In genomic region chr4:116596978-116597881, GRCm38 (mm10) we compare ENCODE assay signal across 8 mouse cellular contexts. TPM values are rescaled to one million over a fixed set of nuclear protein-coding genes. Genes with fewer than 3 reads are reported as not detected.
DNase-seq lines count a peak whose midpoint lies in the region; ATAC-seq lines count a peak whose summit lies in the region.

No protein-coding gene starts in this region.

- peak overlapping the region; percentile 71 for H3K9ac ChIP-seq in forebrain, embryonic 14.5 days (ENCODE audit: low read length)
- H3K9ac ChIP-seq in neural tube, embryonic 15.5 days (replicated peaks), result peak overlapping the region; percentile 76

- ATAC-seq in forebrain, embryonic 14.5 days, result peak; percentile 96
- ATAC-seq in neural tube, embryonic 15.5 days (ENCODE audit: low FRiP score), result peak; percentile 97

- peak overlapping the region; percentile 55; the same call in 1 of the 2 replicates for H3K27ac ChIP-seq in forebrain, embryonic 14.5 days (ENCODE audit: low read depth, low read length)
- H3K27ac ChIP-seq in neural tube, embryonic 15.5 days (replicated peaks), result peak overlapping the region; percentile 89

- no peaks in the 10 kb centered on the region for H3K27me3 ChIP-seq in forebrain, embryonic 14.5 days (replicated peaks; ENCODE audit: control insufficient read depth, insufficient read depth, low read length)
- H3K27me3 ChIP-seq in neural tube, embryonic 15.5 days (replicated peaks), result no peaks in the 10 kb centered on the region

- H3K36me3 ChIP-seq in forebrain, embryonic 14.5 days (ENCODE audit: control insufficient read depth, insufficient read depth, low read length), result peaks cover 51% of the 10 kb centered on the region
- H3K36me3 ChIP-seq in neural tube, embryonic 15.5 days, result peaks cover 50% of the 10 kb centered on the region

- WGBS in forebrain, embryonic 14.5 days, result under 1% methylated on average over 50 of the region's 50 CpGs
- under 1% methylated on average over 50 of the region's 50 CpGs for WGBS in neural tube, embryonic 15.5 days

- peaks cover 11% of the 10 kb centered on the region for H3K4me1 ChIP-seq in forebrain, embryonic 14.5 days (ENCODE audit: control insufficient read depth, insufficient read depth, low read length)
- peaks cover 21% of the 10 kb centered on the region for H3K4me1 ChIP-seq in neural tube, embryonic 15.5 days

- intact Hi-C loops in heart, postnatal 14 days (cut with DNase I), result no loop called here

- H3K4me3 ChIP-seq in forebrain, embryonic 14.5 days (ENCODE audit: low read depth, low read length), result peak overlapping the region; percentile 59
- peak overlapping the region; percentile 74 for H3K4me3 ChIP-seq in neural tube, embryonic 15.5 days (replicated peaks)

- H3K4me2 ChIP-seq in forebrain, embryonic 14.5 days (ENCODE audit: low read length), result peak overlapping the region; percentile 82
- H3K4me2 ChIP-seq in neural tube, embryonic 15.5 days, result peak overlapping the region; percentile 93

- DNase-seq in ES-CJ7 (ENCODE audit: low read depth, low spot score), result peak; percentile 93
- DNase-seq in cerebellum, adult 11 months, result peak; percentile 89
- DNase-seq in forebrain, embryonic 14.5 days (ENCODE audit: low spot score), result peak; percentile 88
- DNase-seq in heart, postnatal 14 days, result peak; percentile 82 to 89
- DNase-seq in layer of hippocampus, adult 11-12 months (ENCODE audit: low spot score), result peak; percentile 89
- DNase-seq in lung, adult 18-20 months, result peak; percentile 92 to 94
- peak; percentile 89 for DNase-seq in testis, postnatal 14 days (ENCODE audit: low spot score)

- H3K9me3 ChIP-seq in forebrain, embryonic 14.5 days (replicated peaks; ENCODE audit: control insufficient read depth, low read length), result no peaks in the 10 kb centered on the region
- no peaks in the 10 kb centered on the region for H3K9me3 ChIP-seq in neural tube, embryonic 15.5 days (replicated peaks)

RNA-seq across cellular contexts. Expression of gene Ccdc17, which starts 0.8 kb away (rescaled TPM):
- 3.1 and 3.8 TPM in 2 replicates for polyA plus RNA-seq in forebrain, embryonic 14.5 days (2014; fragmentation: Nextera tagmentation; extraction: Ambion mirVana)
- total RNA-seq in heart, postnatal 14 days (2021), result 1 to 10 TPM; 3.0 to 4.3 TPM
- 3.0 and 4.5 TPM in 2 replicates for polyA plus RNA-seq in neural tube, embryonic 15.5 days (2015; fragmentation: Nextera tagmentation; extraction: Ambion mirVana)

RNA-seq across cellular contexts. Expression of gene Nasp, which starts 30.5 kb away (rescaled TPM):
- 125 and 129 TPM in 2 replicates for polyA plus RNA-seq in forebrain, embryonic 14.5 days (2014; fragmentation: Nextera tagmentation; extraction: Ambion mirVana)
- total RNA-seq in heart, postnatal 14 days (2021), result 10 to 100 TPM; 30.3 to 34.8 TPM
- polyA plus RNA-seq in neural tube, embryonic 15.5 days (2015; fragmentation: Nextera tagmentation; extraction: Ambion mirVana), result 79.3 and 93.1 TPM in 2 replicates

RNA-seq across cellular contexts. Expression of gene Gpbp1l1, which starts 39.8 kb away (rescaled TPM):
- 26.6 and 27.1 TPM in 2 replicates for polyA plus RNA-seq in forebrain, embryonic 14.5 days (2014; fragmentation: Nextera tagmentation; extraction: Ambion mirVana)
- total RNA-seq in heart, postnatal 14 days (2021), result 10 to 100 TPM; 66.4 to 72.5 TPM
- 12.0 and 17.6 TPM in 2 replicates for polyA plus RNA-seq in neural tube, embryonic 15.5 days (2015; fragmentation: Nextera tagmentation; extraction: Ambion mirVana)

RNA-seq across cellular contexts. Expression of gene Tmem69, which starts 41.5 kb away (rescaled TPM):
- polyA plus RNA-seq in forebrain, embryonic 14.5 days (2014; fragmentation: Nextera tagmentation; extraction: Ambion mirVana), result 30.5 and 32.2 TPM in 2 replicates
- total RNA-seq in heart, postnatal 14 days (2021), result 10 to 100 TPM; 19.1 to 21.9 TPM
- 23.8 and 27.7 TPM in 2 replicates for polyA plus RNA-seq in neural tube, embryonic 15.5 days (2015; fragmentation: Nextera tagmentation; extraction: Ambion mirVana)

RNA-seq across cellular contexts. Expression of gene Akr1a1, which starts 54.2 kb away (rescaled TPM):
- 910 and 955 TPM in 2 replicates for polyA plus RNA-seq in forebrain, embryonic 14.5 days (2014; fragmentation: Nextera tagmentation; extraction: Ambion mirVana)
- total RNA-seq in heart, postnatal 14 days (2021), result 100 to 1,000 TPM; 315 to 333 TPM
- polyA plus RNA-seq in neural tube, embryonic 15.5 days (2015; fragmentation: Nextera tagmentation; extraction: Ambion mirVana), result 717 and 746 TPM in 2 replicates

Comparison
In these comparisons a context has a peak if more than half of its experiments do, and no peak if none do; other contexts are left out.
1. Peak in every context shown above with its lines: DNase-seq, ATAC-seq, H3K4me3 ChIP-seq and H3K27ac ChIP-seq.